Mouse (Mus musculus) lung, embryonic 15.5 days (tissue): ENCODE measurements around the gene 1700074P13Rik. TPM values are rescaled to one million over a fixed set of nuclear protein-coding genes. Genes with fewer than 3 reads are reported as not detected.
"Not testable (repeated sequence)": the region's sequence is repeated elsewhere in the genome, so short reads cannot be mapped to it uniquely, and the experiment has no call there.

Source experiments
- ATAC-seq: fragments of 200-750 bp; cut with Nextera tagmentation; 2 replicates; pipeline ENCODE4 v1.8.0; 2017; ENCODE audit warnings: moderate number of reproducible peaks, borderline replicate concordance; ENCODE audit not compliant: low FRiP score, low TSS enrichment; ENCODE audit errors: extremely low read depth
- H3K27ac ChIP-seq: fragments of 300-500 bp; sonication (generic); 2 replicates; pipeline ENCODE4 v1.5.1; 2015; ENCODE audit warnings: moderate library complexity, mild to moderate bottlenecking, inconsistent platforms
- H3K27me3 ChIP-seq: fragments of 300-500 bp; sonication (generic); 2 replicates; pipeline ENCODE4 v1.6.1; 2015; ENCODE audit warnings: inconsistent platforms
- H3K36me3 ChIP-seq: fragments of 300-500 bp; sonication (generic); 2 replicates; pipeline ENCODE4 v1.6.1; 2015; ENCODE audit warnings: inconsistent platforms
- H3K4me1 ChIP-seq: fragments of 300-500 bp; sonication (generic); 2 replicates; pipeline ENCODE4 v1.6.1; 2015; ENCODE audit warnings: inconsistent platforms
- H3K4me2 ChIP-seq: fragments of 300-500 bp; sonication (generic); 2 replicates; pipeline ENCODE4 v1.6.1; 2015; ENCODE audit warnings: inconsistent platforms, mild to moderate bottlenecking, moderate library complexity
- H3K4me3 ChIP-seq: fragments of 300-500 bp; sonication (generic); 2 replicates; pipeline ENCODE4 v1.5.1; 2015; ENCODE audit warnings: mild to moderate bottlenecking, inconsistent platforms
- H3K9ac ChIP-seq: fragments of 300-500 bp; sonication (generic); 2 replicates; pipeline ENCODE4 v1.6.1; 2015; ENCODE audit warnings: inconsistent platforms
- H3K9me3 ChIP-seq: fragments of 300-500 bp; sonication (generic); 2 replicates; pipeline ENCODE4 v1.6.1; 2016; ENCODE audit warnings: inconsistent platforms
- WGBS: fragments of 180-500 bp; shearing (Covaris S2); methylation state at CpG from one replicate; pipeline ENCODE4 v1.1.7; 2015; 5-methylcytosine and 5-hydroxymethylcytosine counted together
- polyA plus RNA-seq: library from polyadenylated mRNA; unstranded; fragments of >200 nt; fragmentation: Nextera tagmentation; extraction: Ambion mirVana; gene quantifications from 2 replicates; pipeline ENCODE4 v1.2.1, GENCODE M21; 2015

The 1700074P13Rik gene
- not detected in 2 replicates for polyA plus RNA-seq

- Histone ChIP-seq H3K4me3 (no peak within 1 kb of the TSS), H3K4me2 (no peak within 1 kb of the TSS), H3K27me3 (no peaks in the 10 kb centered on the region), H3K36me3 (no peaks in the 10 kb centered on the region), H3K9me3 (no peaks in the 10 kb centered on the region), H3K4me1 (no peaks in the 10 kb centered on the region), H3K9ac (no peak within 1 kb of the TSS), H3K27ac (no peak within 1 kb of the TSS)
- 90% methylated on average over 10 of the region's 10 CpGs for WGBS
- ATAC-seq = no peak
Measured at GRCm38 (mm10) chr6:40940457-40940856, at the start of gene 1700074P13Rik. TSS of gene 1700074P13Rik (minus strand) at chr6:40940557.

GRCm38 (mm10) chr6:40964454-40964853 is 24.1 kb upstream of the 1700074P13Rik start, which contains the start of gene 1810009J06Rik:
TSS of gene 1810009J06Rik (plus strand) at chr6:40964754.
- not testable (repeated sequence) for H3K4me3 ChIP-seq, H3K4me1 ChIP-seq, H3K27ac ChIP-seq, H3K36me3 ChIP-seq, H3K9ac ChIP-seq, H3K9me3 ChIP-seq, ATAC-seq, H3K4me2 ChIP-seq, H3K27me3 ChIP-seq
- 85% methylated on average over 2 of the region's 2 CpGs for WGBS

- Histone ChIP-seq H3K27ac (no peak overlapping the region), H3K9me3 (no peaks in the 10 kb centered on the region), H3K27me3 (no peaks in the 10 kb centered on the region), H3K9ac (no peak overlapping the region), H3K4me3 (no peak overlapping the region), H3K4me2 (no peak overlapping the region), H3K36me3 (no peaks in the 10 kb centered on the region), H3K4me1 (no peaks in the 10 kb centered on the region)
- no peak for ATAC-seq
- 40% methylated on average over 2 of the region's 2 CpGs for WGBS
Measured at GRCm38 (mm10) chr6:40953716-40954115, 13.4 kb upstream of the 1700074P13Rik start.

- H3K4me3 ChIP-seq = no peak within 1 kb of the TSS
- no peaks in the 10 kb centered on the region for H3K4me1 ChIP-seq
- no peaks in the 10 kb centered on the region for H3K27me3 ChIP-seq
- H3K4me2 ChIP-seq = no peak within 1 kb of the TSS
- no peak for ATAC-seq
- no peaks in the 10 kb centered on the region for H3K9me3 ChIP-seq
- H3K9ac ChIP-seq = no peak within 1 kb of the TSS
- no peaks in the 10 kb centered on the region for H3K36me3 ChIP-seq
- H3K27ac ChIP-seq = no peak within 1 kb of the TSS
Measured at GRCm38 (mm10) chr6:40951770-40952169, 11.4 kb upstream of the 1700074P13Rik start, which contains the start of gene Gm4744. TSS of gene Gm4744 (minus strand) at chr6:40951870.

GRCm38 (mm10) chr6:40919954-40920353 is 20.4 kb downstream of the 1700074P13Rik start:
- no peak for ATAC-seq

GRCm38 (mm10) chr6:40900287-40900686 is 40.1 kb downstream of the 1700074P13Rik start, which contains the start of gene Prss58:
TSS of gene Prss58 (minus strand) at chr6:40900387.
- Histone ChIP-seq H3K4me2 (no peak within 1 kb of the TSS), H3K27ac (no peak within 1 kb of the TSS), H3K9ac (no peak within 1 kb of the TSS), H3K4me3 (no peak within 1 kb of the TSS), H3K36me3 (no peaks in the 10 kb centered on the region), H3K27me3 (no peaks in the 10 kb centered on the region), H3K4me1 (no peaks in the 10 kb centered on the region), H3K9me3 (no peaks in the 10 kb centered on the region)
- no peak for ATAC-seq

More at GRCm38 (mm10) chr6:40919954-40920353, 20.4 kb downstream of the 1700074P13Rik start:
- Histone ChIP-seq H3K36me3 (no peaks in the 10 kb centered on the region), H3K9ac (no peak overlapping the region), H3K4me2 (no peak overlapping the region), H3K27me3 (no peaks in the 10 kb centered on the region), H3K4me3 (no peak overlapping the region), H3K4me1 (no peaks in the 10 kb centered on the region), H3K27ac (no peak overlapping the region), H3K9me3 (no peaks in the 10 kb centered on the region)
- 75% methylated on average over 4 of the region's 4 CpGs for WGBS

- no peak for ATAC-seq
- Histone ChIP-seq H3K4me3 (no peak overlapping the region), H3K36me3 (no peaks in the 10 kb centered on the region), H3K4me1 (no peaks in the 10 kb centered on the region), H3K9me3 (no peaks in the 10 kb centered on the region), H3K9ac (no peak overlapping the region), H3K27me3 (no peaks in the 10 kb centered on the region), H3K4me2 (no peak overlapping the region), H3K27ac (no peak overlapping the region)
- 77% methylated on average over 1 of the region's 1 CpGs for WGBS
Measured at GRCm38 (mm10) chr6:40894716-40895115, 45.6 kb downstream of the 1700074P13Rik start.

GRCm38 (mm10) chr6:40893577-40893976 is 46.8 kb downstream of the 1700074P13Rik start:
- Histone ChIP-seq H3K27me3 (no peaks in the 10 kb centered on the region), H3K4me3 (no peak overlapping the region)

GRCm38 (mm10) chr6:40891754-40892153 is 48.6 kb downstream of the 1700074P13Rik start:
- no peak overlapping the region for H3K27ac ChIP-seq
- H3K36me3 ChIP-seq = no peaks in the 10 kb centered on the region
- no peaks in the 10 kb centered on the region for H3K9me3 ChIP-seq
- H3K9ac ChIP-seq = no peak overlapping the region
- H3K27me3 ChIP-seq = no peaks in the 10 kb centered on the region
- H3K4me1 ChIP-seq = no peaks in the 10 kb centered on the region
- H3K4me2 ChIP-seq = no peak overlapping the region
- no peak for ATAC-seq
- no peak overlapping the region for H3K4me3 ChIP-seq
- 75% methylated on average over 4 of the region's 4 CpGs for WGBS

More at GRCm38 (mm10) chr6:40893577-40893976, 46.8 kb downstream of the 1700074P13Rik start:
- H3K9me3 ChIP-seq = no peaks in the 10 kb centered on the region
- no peaks in the 10 kb centered on the region for H3K4me1 ChIP-seq
- no peak for ATAC-seq
- H3K4me2 ChIP-seq = no peak overlapping the region
- no peak overlapping the region for H3K9ac ChIP-seq
- no peak overlapping the region for H3K27ac ChIP-seq
- WGBS = 39% methylated on average over 7 of the region's 7 CpGs
- no peaks in the 10 kb centered on the region for H3K36me3 ChIP-seq

- Histone ChIP-seq H3K27me3 (no peaks in the 10 kb centered on the region), H3K36me3 (no peaks in the 10 kb centered on the region), H3K4me2 (no peak overlapping the region), H3K4me3 (no peak overlapping the region), H3K4me1 (no peaks in the 10 kb centered on the region), H3K27ac (no peak overlapping the region), H3K9me3 (no peaks in the 10 kb centered on the region), H3K9ac (no peak overlapping the region)
- 30% methylated on average over 1 of the region's 1 CpGs for WGBS
- ATAC-seq = no peak
Measured at GRCm38 (mm10) chr6:40890973-40891372, 49.4 kb downstream of the 1700074P13Rik start.

GRCm38 (mm10) chr6:40887394-40887793 is 53.0 kb downstream of the 1700074P13Rik start, which contains the start of gene Moxd2:
TSS of gene Moxd2 (minus strand) at chr6:40887494.
- Histone ChIP-seq H3K27me3 (no peaks in the 10 kb centered on the region), H3K4me3 (no peak within 1 kb of the TSS), H3K4me2 (no peak within 1 kb of the TSS), H3K9ac (no peak within 1 kb of the TSS), H3K4me1 (no peaks in the 10 kb centered on the region), H3K27ac (no peak within 1 kb of the TSS), H3K36me3 (no peaks in the 10 kb centered on the region), H3K9me3 (no peaks in the 10 kb centered on the region)
- WGBS = 75% methylated on average over 3 of the region's 3 CpGs
- no peak for ATAC-seq
